Mouse (Mus musculus) intestine, embryonic 16.5 days (tissue): ENCODE measurements around the gene Gm3183. TPM values are rescaled to one million over a fixed set of nuclear protein-coding genes. Genes with fewer than 3 reads are reported as not detected.
"Not testable (repeated sequence)": the region's sequence is repeated elsewhere in the genome, so short reads cannot be mapped to it uniquely, and the experiment has no call there.

Experiments used
- ATAC-seq: fragments of 200-750 bp; cut with Nextera tagmentation; 2 replicates; pipeline ENCODE4 v1.8.0; 2017; ENCODE audit warnings: moderate TSS enrichment, moderate library complexity
- H3K27ac ChIP-seq: fragments of 300-500 bp; sonication (generic); 2 replicates; pipeline ENCODE4 v1.5.1; 2014; ENCODE audit warnings: mild to moderate bottlenecking, low read length
- H3K27me3 ChIP-seq: fragments of 300-500 bp; sonication (generic); replicated peaks from 2 replicates; pipeline ENCODE4 v1.6.1; 2014; ENCODE audit warnings: low read length, control low read depth, mixed read lengths; ENCODE audit not compliant: control insufficient read depth, insufficient read depth
- H3K36me3 ChIP-seq: fragments of 300-500 bp; sonication (generic); 2 replicates; pipeline ENCODE4 v1.6.1; 2014; ENCODE audit warnings: low read length, control low read depth; ENCODE audit not compliant: control insufficient read depth, insufficient read depth
- H3K4me1 ChIP-seq: fragments of 300-500 bp; sonication (generic); 2 replicates; pipeline ENCODE4 v1.6.1; 2014; ENCODE audit warnings: low read length, control low read depth, mixed read lengths; ENCODE audit not compliant: control insufficient read depth, insufficient read depth
- H3K4me2 ChIP-seq: fragments of 300-500 bp; sonication (generic); 2 replicates; pipeline ENCODE4 v1.6.1; 2014; ENCODE audit warnings: low read depth, low read length, control low read depth
- H3K4me3 ChIP-seq: fragments of 300-500 bp; sonication (generic); 2 replicates; pipeline ENCODE4 v1.5.1; 2014; ENCODE audit warnings: mild to moderate bottlenecking, low read length
- H3K9ac ChIP-seq: fragments of 300-500 bp; sonication (generic); 2 replicates; pipeline ENCODE4 v1.6.1; 2014; ENCODE audit warnings: low read depth, low read length
- H3K9me3 ChIP-seq: fragments of 300-500 bp; sonication (generic); 2 replicates; pipeline ENCODE4 v1.6.1; 2016; ENCODE audit warnings: low read length, control low read depth; ENCODE audit not compliant: control insufficient read depth
- WGBS: fragments of 180-500 bp; shearing (Covaris S2); extraction: QIAGEN DNeasy Blood & Tissue Kit; methylation state at CpG from one replicate; pipeline ENCODE4 v1.1.7; 2014; 5-methylcytosine and 5-hydroxymethylcytosine counted together
- polyA plus RNA-seq: library from polyadenylated mRNA; unstranded; fragments of >200 nt; fragmentation: Nextera tagmentation; extraction: Ambion mirVana; gene quantifications from 2 replicates; pipeline ENCODE4 v1.2.1, GENCODE M21; 2015

The Gm3183 gene
- not detected in 2 replicates for polyA plus RNA-seq

DNA sequence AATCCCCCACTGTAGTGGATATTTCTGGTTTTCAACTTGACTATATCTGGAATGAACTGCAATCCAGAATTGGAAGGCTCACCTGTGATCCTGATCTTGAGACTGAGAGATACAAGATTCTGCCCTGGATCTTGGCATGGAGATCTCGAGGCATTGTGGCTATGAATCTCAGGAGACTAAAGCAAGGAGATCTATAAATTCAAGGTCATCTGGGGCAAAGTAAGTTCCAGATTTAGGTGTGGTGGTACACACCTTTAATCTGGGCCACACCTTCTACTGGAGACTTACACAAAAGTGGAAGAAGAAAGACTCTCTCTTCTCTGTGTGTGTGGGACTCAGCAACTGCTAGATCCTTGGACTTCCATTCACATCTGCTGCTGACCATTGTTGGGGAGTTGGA is at the start of gene Gm3183:
Gene Gm3183 (plus strand): TSS at position 301 of the 400 bp plus-strand sequence.
- H3K9me3 ChIP-seq, H3K27me3 ChIP-seq, H3K4me2 ChIP-seq, H3K36me3 ChIP-seq, H3K9ac ChIP-seq, ATAC-seq, H3K4me3 ChIP-seq, H3K4me1 ChIP-seq, H3K27ac ChIP-seq: not testable (repeated sequence)
- no CpG with 5 or more reads among the region's 1 CpGs for WGBS

Other genes starting within 250 kb of the Gm3183 start
- not detected in 2 replicates for gene Gm3147, start 249.1 kb upstream of the Gm3183 start, polyA plus RNA-seq
- not detected in 2 replicates for gene Gm6509, start 241.5 kb upstream of the Gm3183 start, polyA plus RNA-seq
- gene Gm6205, start 217.1 kb upstream of the Gm3183 start, polyA plus RNA-seq, result not detected in 2 replicates
- not detected in 2 replicates for gene Gm6367, start 123.2 kb downstream of the Gm3183 start, polyA plus RNA-seq
- not detected in 2 replicates for gene Gm7942, start 241.5 kb downstream of the Gm3183 start, polyA plus RNA-seq